Mouse (Mus musculus): ENCODE measurements around the gene Inpp5f. TPM values are rescaled to one million over a fixed set of nuclear protein-coding genes. Genes with fewer than 3 reads are reported as not detected.

Gene Inpp5f
- polyA plus RNA-seq, 1 experiment from 2014 or later = 20.1 TPM

- WGBS = 75% methylated on average over 9 of the region's 9 CpGs
- Histone ChIP-seq H3K9ac (ENCODE audit: low read depth, low read length) (no peak overlapping the region), H3K4me2 (ENCODE audit: low read depth, low read length) (no peak overlapping the region), H3K27ac (replicated peaks; ENCODE audit: low read depth, low read length) (no peak overlapping the region), H3K4me3 (ENCODE audit: low read depth, low read length) (no peak overlapping the region), H3K9me3 (ENCODE audit: control insufficient read depth, low read length) (no peaks in the 10 kb centered on the region), H3K27me3 (replicated peaks; ENCODE audit: control insufficient read depth, insufficient read depth, low read length) (no peaks in the 10 kb centered on the region), H3K4me1 (ENCODE audit: control insufficient read depth, insufficient read depth, low read length) (no peaks in the 10 kb centered on the region), H3K36me3 (ENCODE audit: control insufficient read depth, insufficient read depth, low read length) (peaks cover 27% of the 10 kb centered on the region)
- no peak for DNase-seq (ENCODE audit: low spot score)
- peak; percentile 32; the same call in 1 of the 2 replicates for ATAC-seq (ENCODE audit: low read depth)
Measured at GRCm38 (mm10) chr7:128725189-128725588, 114.1 kb downstream of the Inpp5f start.

- H3K27me3 ChIP-seq (replicated peaks; ENCODE audit: control insufficient read depth, insufficient read depth, low read length) = no peaks in the 10 kb centered on the region
- no peak overlapping the region for H3K9ac ChIP-seq (ENCODE audit: low read depth, low read length)
- no peak overlapping the region for H3K4me2 ChIP-seq (ENCODE audit: low read depth, low read length)
- no peaks in the 10 kb centered on the region for H3K4me1 ChIP-seq (ENCODE audit: control insufficient read depth, insufficient read depth, low read length)
- peaks cover 17% of the 10 kb centered on the region for H3K36me3 ChIP-seq (ENCODE audit: control insufficient read depth, insufficient read depth, low read length)
- H3K9me3 ChIP-seq (ENCODE audit: control insufficient read depth, low read length) = no peaks in the 10 kb centered on the region
- 70% methylated on average over 10 of the region's 10 CpGs for WGBS
- no peak overlapping the region for H3K4me3 ChIP-seq (ENCODE audit: low read depth, low read length)
- no peak overlapping the region for H3K27ac ChIP-seq (replicated peaks; ENCODE audit: low read depth, low read length)
- DNase-seq (ENCODE audit: low spot score) = no peak
- no peak for ATAC-seq (ENCODE audit: low read depth)
Measured at GRCm38 (mm10) chr7:128726999-128727398, 115.9 kb downstream of the Inpp5f start.

GRCm38 (mm10) chr7:128727701-128728100, 116.6 kb downstream of the Inpp5f start:
- WGBS = 54% methylated on average over 5 of the region's 5 CpGs
- Histone ChIP-seq H3K27ac (replicated peaks; ENCODE audit: low read depth, low read length) (no peak overlapping the region), H3K4me3 (ENCODE audit: low read depth, low read length) (no peak overlapping the region), H3K4me2 (ENCODE audit: low read depth, low read length) (no peak overlapping the region), H3K4me1 (ENCODE audit: control insufficient read depth, insufficient read depth, low read length) (no peaks in the 10 kb centered on the region), H3K9me3 (ENCODE audit: control insufficient read depth, low read length) (no peaks in the 10 kb centered on the region), H3K27me3 (replicated peaks; ENCODE audit: control insufficient read depth, insufficient read depth, low read length) (no peaks in the 10 kb centered on the region), H3K36me3 (ENCODE audit: control insufficient read depth, insufficient read depth, low read length) (0 out of 2 replicates have a peak, but pooled peaks cover 11% of the 10 kb centered on the region), H3K9ac (ENCODE audit: low read depth, low read length) (no peak overlapping the region)
- DNase-seq (ENCODE audit: low spot score) (no peak), ATAC-seq (ENCODE audit: low read depth) (no peak)

- WGBS = 84% methylated on average over 10 of the region's 10 CpGs
- no peak for ATAC-seq (ENCODE audit: low read depth)
- H3K4me3 ChIP-seq (ENCODE audit: low read depth, low read length) = no peak overlapping the region
Measured at GRCm38 (mm10) chr7:128728738-128729137, 117.6 kb downstream of the Inpp5f start.

DNA sequence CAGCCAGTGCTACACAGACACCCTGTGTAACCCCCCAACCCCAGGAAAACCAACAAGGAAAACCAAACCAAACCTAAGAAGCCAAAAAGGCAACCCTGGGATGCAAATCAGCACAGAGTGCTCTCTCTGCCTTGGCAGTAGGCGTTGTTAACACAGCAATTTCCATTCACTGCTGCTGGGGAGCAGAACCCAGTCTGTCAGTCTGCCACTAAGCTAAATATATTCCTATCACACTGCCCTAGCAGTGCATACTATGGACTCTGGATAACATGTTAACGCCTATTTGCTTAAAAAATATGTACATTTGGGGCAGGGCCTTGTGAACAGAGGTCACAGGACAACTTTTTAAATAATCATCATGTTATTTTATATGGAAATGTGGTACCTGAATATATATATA, 120.5 kb downstream of the Inpp5f start:
- ATAC-seq (ENCODE audit: low read depth) (no peak), DNase-seq (ENCODE audit: low spot score) (no peak)
- Histone ChIP-seq H3K4me2 (ENCODE audit: low read depth, low read length) (no peak overlapping the region), H3K4me3 (ENCODE audit: low read depth, low read length) (no peak overlapping the region), H3K9me3 (ENCODE audit: control insufficient read depth, low read length) (no peaks in the 10 kb centered on the region), H3K27ac (replicated peaks; ENCODE audit: low read depth, low read length) (no peak overlapping the region), H3K27me3 (replicated peaks; ENCODE audit: control insufficient read depth, insufficient read depth, low read length) (no peaks in the 10 kb centered on the region), H3K9ac (ENCODE audit: low read depth, low read length) (no peak overlapping the region), H3K36me3 (ENCODE audit: control insufficient read depth, insufficient read depth, low read length) (0 out of 2 replicates have a peak, but pooled peaks cover 3% of the 10 kb centered on the region), H3K4me1 (ENCODE audit: control insufficient read depth, insufficient read depth, low read length) (no peaks in the 10 kb centered on the region)
- WGBS = 81% methylated on average over 2 of the region's 2 CpGs

More at GRCm38 (mm10) chr7:128728738-128729137, 117.6 kb downstream of the Inpp5f start:
- no peak overlapping the region for H3K27ac ChIP-seq (replicated peaks; ENCODE audit: low read depth, low read length)
- H3K4me2 ChIP-seq (ENCODE audit: low read depth, low read length) = no peak overlapping the region
- no peak for DNase-seq (ENCODE audit: low spot score)
- H3K4me1 ChIP-seq (ENCODE audit: control insufficient read depth, insufficient read depth, low read length) = no peaks in the 10 kb centered on the region
- no peak overlapping the region for H3K9ac ChIP-seq (ENCODE audit: low read depth, low read length)
- no peaks in the 10 kb centered on the region for H3K27me3 ChIP-seq (replicated peaks; ENCODE audit: control insufficient read depth, insufficient read depth, low read length)
- no peaks in the 10 kb centered on the region for H3K9me3 ChIP-seq (ENCODE audit: control insufficient read depth, low read length)
- 0 out of 2 replicates have a peak, but pooled peaks cover 4% of the 10 kb centered on the region for H3K36me3 ChIP-seq (ENCODE audit: control insufficient read depth, insufficient read depth, low read length)

DNA sequence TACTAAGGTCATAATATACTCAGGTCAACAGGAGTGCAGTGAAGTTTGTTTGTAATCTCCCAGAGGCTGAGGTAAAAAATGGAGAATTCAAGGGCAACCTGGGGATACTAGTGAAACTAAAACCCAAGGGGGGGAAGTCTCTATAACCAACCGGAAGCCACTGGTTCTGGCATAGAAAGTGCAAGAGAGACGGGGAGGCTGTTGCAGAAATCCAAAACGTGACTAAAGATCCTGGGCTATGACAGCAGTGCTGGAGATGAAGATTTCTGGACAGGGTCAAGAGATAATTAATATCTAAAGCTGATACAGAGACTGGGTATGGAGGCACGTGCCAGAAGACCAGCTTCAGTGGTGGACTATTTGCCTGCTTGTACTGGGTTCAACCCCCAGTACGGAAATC, 126.9 kb downstream of the Inpp5f start:
- Histone ChIP-seq H3K36me3 (ENCODE audit: control insufficient read depth, insufficient read depth, low read length) (0 out of 2 replicates have a peak, but pooled peaks cover 3% of the 10 kb centered on the region), H3K9ac (ENCODE audit: low read depth, low read length) (no peak overlapping the region), H3K4me2 (ENCODE audit: low read depth, low read length) (peak overlapping the region; percentile 91; the same call in 1 of the 2 replicates), H3K27ac (replicated peaks; ENCODE audit: low read depth, low read length) (no peak overlapping the region), H3K27me3 (replicated peaks; ENCODE audit: control insufficient read depth, insufficient read depth, low read length) (no peaks in the 10 kb centered on the region), H3K9me3 (ENCODE audit: control insufficient read depth, low read length) (no peaks in the 10 kb centered on the region), H3K4me3 (ENCODE audit: low read depth, low read length) (peak overlapping the region; percentile 99), H3K4me1 (ENCODE audit: control insufficient read depth, insufficient read depth, low read length) (peaks cover 10% of the 10 kb centered on the region)
- DNase-seq (ENCODE audit: low spot score) (no peak), ATAC-seq (ENCODE audit: low read depth) (no peak)
- 65% methylated on average over 5 of the region's 5 CpGs for WGBS

- 2% methylated on average over 15 of the region's 15 CpGs for WGBS
- Histone ChIP-seq H3K36me3 (ENCODE audit: control insufficient read depth, insufficient read depth, low read length) (0 out of 2 replicates have a peak, but pooled peaks cover 3% of the 10 kb centered on the region), H3K27ac (replicated peaks; ENCODE audit: low read depth, low read length) (no peak overlapping the region), H3K9me3 (ENCODE audit: control insufficient read depth, low read length) (no peaks in the 10 kb centered on the region), H3K4me3 (ENCODE audit: low read depth, low read length) (peak overlapping the region; percentile 99), H3K9ac (ENCODE audit: low read depth, low read length) (peak overlapping the region; percentile 95), H3K4me1 (ENCODE audit: control insufficient read depth, insufficient read depth, low read length) (peaks cover 11% of the 10 kb centered on the region), H3K27me3 (replicated peaks; ENCODE audit: control insufficient read depth, insufficient read depth, low read length) (no peaks in the 10 kb centered on the region), H3K4me2 (ENCODE audit: low read depth, low read length) (peak overlapping the region; percentile 91)
- DNase-seq (ENCODE audit: low spot score) (no peak), ATAC-seq (ENCODE audit: low read depth) (no peak)
Measured at GRCm38 (mm10) chr7:128739116-128739461, 128.0 kb downstream of the Inpp5f start.

DNA sequence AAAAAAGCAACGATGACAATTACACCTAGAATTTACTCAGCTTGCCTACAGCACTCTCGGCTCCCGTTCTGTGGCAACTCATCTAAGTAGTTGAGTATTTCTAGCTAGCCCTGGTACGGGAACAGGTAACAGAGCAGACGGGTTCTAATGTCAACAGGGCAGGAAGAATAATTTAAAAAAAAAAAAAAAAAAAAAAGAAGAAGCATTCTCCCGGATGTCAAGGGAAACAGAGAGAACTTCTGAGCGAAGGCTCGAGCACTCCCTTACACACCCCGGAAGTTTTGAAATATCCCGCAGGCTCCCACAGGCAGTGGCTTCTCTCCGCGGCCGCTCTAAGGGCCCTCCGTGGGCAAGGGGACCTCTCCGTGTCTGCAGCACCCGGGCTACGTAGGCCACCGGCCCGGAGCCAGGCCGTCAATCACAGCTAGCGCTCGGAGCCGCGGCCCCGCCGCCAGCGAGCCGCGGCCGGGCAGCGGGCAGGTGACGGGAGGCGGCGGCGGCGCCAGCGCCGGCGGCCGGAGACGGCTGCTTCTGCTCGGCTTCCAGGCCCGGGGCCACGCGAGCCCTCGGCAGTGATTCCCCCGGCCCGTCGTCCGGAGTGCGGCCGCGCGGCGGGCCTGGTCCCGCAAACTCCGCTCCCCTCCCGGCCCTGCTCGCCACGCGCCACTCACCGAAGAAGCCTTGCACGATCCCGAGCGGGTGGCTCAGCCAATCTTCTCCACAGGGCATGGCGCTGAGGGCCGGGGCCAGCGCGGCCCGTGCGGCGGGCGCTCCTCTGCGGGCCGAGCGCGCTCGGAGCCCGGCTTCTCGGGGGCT, 128.5 kb downstream of the Inpp5f start:
- Histone ChIP-seq H3K27ac (replicated peaks; ENCODE audit: low read depth, low read length) (peak overlapping the region; percentile 87), H3K9me3 (ENCODE audit: control insufficient read depth, low read length) (no peaks in the 10 kb centered on the region), H3K27me3 (replicated peaks; ENCODE audit: control insufficient read depth, insufficient read depth, low read length) (no peaks in the 10 kb centered on the region), H3K9ac (ENCODE audit: low read depth, low read length) (peak overlapping the region; percentile 95), H3K4me3 (ENCODE audit: low read depth, low read length) (peak overlapping the region; percentile 99), H3K36me3 (ENCODE audit: control insufficient read depth, insufficient read depth, low read length) (0 out of 2 replicates have a peak, but pooled peaks cover under 1% of the 10 kb centered on the region), H3K4me1 (ENCODE audit: control insufficient read depth, insufficient read depth, low read length) (peaks cover 13% of the 10 kb centered on the region), H3K4me2 (ENCODE audit: low read depth, low read length) (peak overlapping the region; percentile 91)
- peak; percentile 31 for ATAC-seq (ENCODE audit: low read depth)
- WGBS = under 1% methylated on average over 21 of the region's 80 CpGs
- peak; percentile 50 for DNase-seq (ENCODE audit: low spot score)

Measured in embryonic facial prominence, embryonic 14.5 days (tissue).